8 mouse cellular contexts compared by ENCODE assay signal in genomic region chr3:85923954-85924945, GRCm38 (mm10). TPM values are rescaled to one million over a fixed set of nuclear protein-coding genes. Genes with fewer than 3 reads are reported as not detected.
DNase-seq lines count a peak whose midpoint lies in the region; ATAC-seq lines count a peak whose summit lies in the region.

No protein-coding gene starts in this region.

- H3K4me2 ChIP-seq in hindbrain, embryonic 14.5 days (replicated peaks) = peak overlapping the region; percentile 35; the same call in 1 of the 2 replicates

- no peaks in the 10 kb centered on the region for H3K36me3 ChIP-seq in hindbrain, embryonic 14.5 days (replicated peaks; ENCODE audit: control insufficient read depth, insufficient read depth)

- no peak overlapping the region for H3K4me3 ChIP-seq in hindbrain, embryonic 14.5 days (replicated peaks; ENCODE audit: low read length)

- H3K9me3 ChIP-seq in hindbrain, embryonic 14.5 days (ENCODE audit: control insufficient read depth, low read length) = no peaks in the 10 kb centered on the region

- no peak for ATAC-seq in hindbrain, embryonic 14.5 days (ENCODE audit: low FRiP score)

- DNase-seq in R1 (ENCODE audit: low read depth, low spot score) = peak; percentile 79
- peak; percentile 91 to 93 for DNase-seq in cerebellum, postnatal 10 days
- DNase-seq in frontal cortex, postnatal 14 days (ENCODE audit: low spot score in 2 of 2) = peak; percentile 65 to 87
- DNase-seq in hindbrain, embryonic 14.5 days (ENCODE audit: low spot score) = peak; percentile 89
- peak; percentile 83 for DNase-seq in layer of hippocampus, postnatal 14 days (ENCODE audit: low spot score in 2 of 2)
- peak; percentile 73 to 86 for DNase-seq in lung, postnatal 4 days
- DNase-seq in right cerebral cortex, postnatal 10 days (ENCODE audit: low spot score in 2 of 2) = peak; percentile 85 to 92
- peak; percentile 85 for DNase-seq in urinary bladder, postnatal 14 days (ENCODE audit: low spot score)

- no peak overlapping the region for H3K27ac ChIP-seq in hindbrain, embryonic 14.5 days

- WGBS in hindbrain, embryonic 14.5 days = 49% methylated on average over 18 of the region's 18 CpGs

- H3K9ac ChIP-seq in hindbrain, embryonic 14.5 days = no peak overlapping the region

- no peaks in the 10 kb centered on the region for H3K27me3 ChIP-seq in hindbrain, embryonic 14.5 days (ENCODE audit: control insufficient read depth, insufficient read depth, low read length)

- no peaks in the 10 kb centered on the region for H3K4me1 ChIP-seq in hindbrain, embryonic 14.5 days (replicated peaks; ENCODE audit: control insufficient read depth, insufficient read depth, low read length)

RNA-seq across cellular contexts. Expression of gene Gm37240, which starts 36.9 kb away (rescaled TPM):
- polyA plus RNA-seq in hindbrain, embryonic 14.5 days (2014; fragmentation: Nextera tagmentation; extraction: Ambion mirVana) = 0.94 and 1.3 TPM in 2 replicates
- 1 to 10 TPM in 1 of 2 experiments, under 1 TPM in 1; 0.98 to 1.0 TPM for total RNA-seq in layer of hippocampus, postnatal 14 days (2021)

RNA-seq across cellular contexts. Expression of gene Glt28d2, which starts 36.9 kb away (rescaled TPM):
- polyA plus RNA-seq in hindbrain, embryonic 14.5 days (2014; fragmentation: Nextera tagmentation; extraction: Ambion mirVana) = 0.37 and 0.53 TPM in 2 replicates
- under 1 TPM; 0.29 to 0.48 TPM for total RNA-seq in layer of hippocampus, postnatal 14 days (2021)

RNA-seq across cellular contexts. Expression of gene Sh3d19, which starts 46.7 kb away (rescaled TPM):
- polyA plus RNA-seq in hindbrain, embryonic 14.5 days (2014; fragmentation: Nextera tagmentation; extraction: Ambion mirVana) = 18.1 and 20.4 TPM in 2 replicates
- total RNA-seq in layer of hippocampus, postnatal 14 days (2021) = 10 to 100 TPM; 40.6 to 42.5 TPM
